Mouse (Mus musculus) hindlimb bud, embryonic 11.5 days (tissue): ENCODE results near the gene Peli2.

Experiments
- DNase-seq: peaks from one replicate; pipeline ENCODE4 v3.0.0-alpha.2; 2012; ENCODE audit warnings: low read depth, low spot score; ENCODE audit errors: extremely low spot score

Gene Peli2

GRCm38 (mm10) chr14:48124816-48125215 is 4.2 kb downstream of the Peli2 start:
- no peak for DNase-seq

GRCm38 (mm10) chr14:48125971-48126370 is 5.3 kb downstream of the Peli2 start:
- DNase-seq = no peak

- DNase-seq = no peak
Observed at GRCm38 (mm10) chr14:48126931-48127330, 6.3 kb downstream of the Peli2 start.

GRCm38 (mm10) chr14:48127609-48128185 is 7.1 kb downstream of the Peli2 start:
- no peak for DNase-seq

GRCm38 (mm10) chr14:48128701-48129100 is 8.1 kb downstream of the Peli2 start:
- no peak for DNase-seq

GRCm38 (mm10) chr14:48130021-48130420 is 9.4 kb downstream of the Peli2 start:
- DNase-seq = no peak

- DNase-seq = no peak
Observed at GRCm38 (mm10) chr14:48130761-48131575, 10.3 kb downstream of the Peli2 start.

- DNase-seq = no peak
Observed at GRCm38 (mm10) chr14:48131576-48131922, 10.9 kb downstream of the Peli2 start.

- no peak for DNase-seq
Observed at GRCm38 (mm10) chr14:48132241-48132640, 11.6 kb downstream of the Peli2 start.

GRCm38 (mm10) chr14:48132865-48133802 is 12.5 kb downstream of the Peli2 start:
- no peak for DNase-seq

GRCm38 (mm10) chr14:48134344-48134743 is 13.7 kb downstream of the Peli2 start:
- DNase-seq = no peak

- no peak for DNase-seq
Observed at GRCm38 (mm10) chr14:48135816-48136345, 15.3 kb downstream of the Peli2 start.

- DNase-seq = no peak
Observed at GRCm38 (mm10) chr14:48137731-48138130, 17.1 kb downstream of the Peli2 start.

GRCm38 (mm10) chr14:48138138-48138537 is 17.5 kb downstream of the Peli2 start:
- no peak for DNase-seq

GRCm38 (mm10) chr14:48139409-48139808 is 18.8 kb downstream of the Peli2 start:
- no peak for DNase-seq

- no peak for DNase-seq
Observed at GRCm38 (mm10) chr14:48141694-48142093, 21.1 kb downstream of the Peli2 start.

GRCm38 (mm10) chr14:48142696-48143095 is 22.1 kb downstream of the Peli2 start:
- DNase-seq = no peak

- no peak for DNase-seq
Observed at GRCm38 (mm10) chr14:48143141-48143540, 22.5 kb downstream of the Peli2 start.

- DNase-seq = no peak
Observed at GRCm38 (mm10) chr14:48144330-48144729, 23.7 kb downstream of the Peli2 start.

GRCm38 (mm10) chr14:48147688-48148087 is 27.1 kb downstream of the Peli2 start:
- DNase-seq = no peak

- DNase-seq = no peak
Observed at GRCm38 (mm10) chr14:48148615-48149014, 28.0 kb downstream of the Peli2 start.
